Mouse (Mus musculus) kidney, adult 18-20 months (tissue): Measurements from ENCODE around the gene Maml3.

ENCODE experiments used
- DNase-seq: peaks from one replicate; pipeline ENCODE4 v3.0.0; 2021

Maml3 gene

GRCm38 (mm10) chr3:51765220-51765923 is 339.5 kb downstream of the Maml3 start:
- DNase-seq = no peak

GRCm38 (mm10) chr3:51764175-51764574 is 340.7 kb downstream of the Maml3 start:
- no peak for DNase-seq

- no peak for DNase-seq
These were observed 342.0 kb downstream of the Maml3 start for GRCm38 (mm10) chr3:51762900-51763299.

GRCm38 (mm10) chr3:51759534-51759933 is 345.3 kb downstream of the Maml3 start:
- no peak for DNase-seq

- no peak for DNase-seq
These were observed 347.8 kb downstream of the Maml3 start for GRCm38 (mm10) chr3:51757032-51757431.

GRCm38 (mm10) chr3:51756283-51756682 is 348.6 kb downstream of the Maml3 start:
- DNase-seq = no peak

GRCm38 (mm10) chr3:51753262-51753661 is 351.6 kb downstream of the Maml3 start:
- DNase-seq = no peak

- peak; percentile 29 for DNase-seq
These were observed 353.4 kb downstream of the Maml3 start for GRCm38 (mm10) chr3:51751440-51751839.

GRCm38 (mm10) chr3:51749812-51750481 is 354.9 kb downstream of the Maml3 start:
- peak; percentile 42 for DNase-seq

- DNase-seq = no peak
These were observed 355.5 kb downstream of the Maml3 start for GRCm38 (mm10) chr3:51749421-51749811.

GRCm38 (mm10) chr3:51748436-51749376 is 356.2 kb downstream of the Maml3 start:
- DNase-seq = no peak

GRCm38 (mm10) chr3:51746816-51747215 is 358.1 kb downstream of the Maml3 start:
- DNase-seq = no peak

GRCm38 (mm10) chr3:51745162-51745561 is 359.7 kb downstream of the Maml3 start:
- no peak for DNase-seq

- DNase-seq = no peak
These were observed 360.5 kb downstream of the Maml3 start for GRCm38 (mm10) chr3:51744339-51744759.

- DNase-seq = no peak
These were observed 362.5 kb downstream of the Maml3 start for GRCm38 (mm10) chr3:51742405-51742804.

GRCm38 (mm10) chr3:51741824-51742223 is 363.1 kb downstream of the Maml3 start:
- no peak for DNase-seq

GRCm38 (mm10) chr3:51739835-51740112 is 365.1 kb downstream of the Maml3 start:
- DNase-seq = no peak

- DNase-seq = peak; percentile 27
These were observed 365.6 kb downstream of the Maml3 start for GRCm38 (mm10) chr3:51739049-51739834.

- DNase-seq = no peak
These were observed 371.2 kb downstream of the Maml3 start for GRCm38 (mm10) chr3:51733685-51734084.

GRCm38 (mm10) chr3:51731949-51732636 is 372.8 kb downstream of the Maml3 start:
- DNase-seq = no peak

GRCm38 (mm10) chr3:51730662-51731061 is 374.2 kb downstream of the Maml3 start:
- DNase-seq = no peak
